Mouse (Mus musculus): ENCODE measurements around the gene Kctd10. TPM values are rescaled to one million over a fixed set of nuclear protein-coding genes. Genes with fewer than 3 reads are reported as not detected.

The Kctd10 gene
- total RNA-seq (2021) = 10 to 100 TPM; 61.2 to 63.1 TPM
- long read RNA-seq, experiment 1, transcript Kctd10-202 (7 exons, 3,103 nt) = major isoform, 89 of 136 reads
- long read RNA-seq, experiment 1, transcript Kctd10-201 (7 exons, 1,026 nt) = minor isoform, 20 of 136 reads
- long read RNA-seq, experiment 1, partial matches to known transcripts = 15 of 136 reads
- long read RNA-seq, experiment 1, other reads (novel, unspliced or antisense) = 12 of 136 reads
- long read RNA-seq, experiment 2, transcript Kctd10-202 (7 exons, 3,103 nt) = major isoform, 113 of 151 reads
- long read RNA-seq, experiment 2, transcript Kctd10-201 (7 exons, 1,026 nt) = minor isoform, 18 of 151 reads
- long read RNA-seq, experiment 2, partial matches to known transcripts = 9 of 151 reads
- long read RNA-seq, experiment 2, other reads (novel, unspliced or antisense) = 11 of 151 reads

DNA sequence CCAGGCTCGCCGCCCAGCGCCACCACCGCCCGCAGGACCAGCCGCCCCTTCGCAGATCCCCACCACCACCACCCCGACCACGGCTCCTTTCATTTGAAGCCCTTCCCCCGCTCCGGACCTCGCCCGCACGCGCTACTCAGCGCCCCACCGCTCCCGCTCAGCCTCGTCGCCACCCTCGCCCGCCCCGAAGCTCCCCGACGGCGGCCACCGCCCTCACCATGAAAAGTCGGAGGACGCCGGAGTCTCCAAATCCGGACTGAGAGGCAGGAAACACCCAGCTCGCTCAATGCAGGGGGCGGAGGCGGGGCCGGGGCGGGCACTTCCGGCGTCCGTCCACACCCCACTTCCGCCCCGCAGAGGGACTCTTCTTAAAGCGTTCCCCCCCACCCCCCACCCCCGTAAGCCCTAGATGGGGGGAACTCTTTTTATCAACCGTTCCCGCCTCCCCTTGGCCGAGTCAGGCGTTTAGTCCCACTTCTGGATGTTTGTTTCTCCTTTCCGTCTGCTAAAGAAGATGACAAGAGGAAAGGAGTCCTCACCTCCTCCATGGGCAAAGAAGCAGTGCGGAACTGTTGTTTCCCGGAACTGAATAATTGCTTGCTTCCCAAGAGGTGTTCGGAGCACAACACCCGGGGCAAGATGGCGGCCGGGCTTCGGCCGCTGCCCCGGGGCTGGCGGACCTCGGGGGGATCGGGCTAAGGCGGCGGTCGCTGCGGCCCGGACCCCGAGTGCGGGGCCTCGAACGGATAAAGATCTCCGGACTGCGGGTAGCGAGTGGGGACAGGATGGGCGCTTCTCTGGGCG is at the start of gene Kctd10, which contains the start of gene Ube3b:
Gene Kctd10, minus strand, starts transcription at position 300 of the 804 bp plus-strand sequence.
Gene Ube3b, plus strand, starts transcription at position 399 of the 804 bp plus-strand sequence.
- DNase-seq = peak; percentile 83 to 87
- intact Hi-C loops (cut with DNase I) = loop anchor here (1.0 to 5.0 kb wide), 3 partner anchors 23 to 133 kb away; no protein-coding TSS in a partner anchor

DNA sequence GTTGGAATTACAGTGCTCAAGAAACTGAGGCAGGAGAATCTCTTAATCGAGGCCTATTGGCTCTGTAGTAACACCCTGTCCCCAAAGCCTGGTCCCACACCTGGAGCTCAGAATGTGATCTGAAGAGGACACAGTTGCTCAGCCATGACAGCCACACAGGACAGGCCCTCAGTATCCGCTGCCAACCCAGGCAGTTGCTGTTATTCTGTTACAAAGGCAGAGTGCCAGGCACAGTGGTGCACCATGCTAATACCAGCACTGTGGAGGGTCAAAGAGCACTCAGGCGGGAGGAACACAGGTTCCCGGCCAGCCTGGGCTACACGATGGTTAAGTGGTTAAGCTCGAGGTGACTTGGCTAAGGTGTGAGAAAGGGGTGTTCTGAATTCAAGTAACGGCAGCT is 49.5 kb upstream of the Kctd10 start:
- intact Hi-C loops (cut with DNase I) = no loop called here

DNA sequence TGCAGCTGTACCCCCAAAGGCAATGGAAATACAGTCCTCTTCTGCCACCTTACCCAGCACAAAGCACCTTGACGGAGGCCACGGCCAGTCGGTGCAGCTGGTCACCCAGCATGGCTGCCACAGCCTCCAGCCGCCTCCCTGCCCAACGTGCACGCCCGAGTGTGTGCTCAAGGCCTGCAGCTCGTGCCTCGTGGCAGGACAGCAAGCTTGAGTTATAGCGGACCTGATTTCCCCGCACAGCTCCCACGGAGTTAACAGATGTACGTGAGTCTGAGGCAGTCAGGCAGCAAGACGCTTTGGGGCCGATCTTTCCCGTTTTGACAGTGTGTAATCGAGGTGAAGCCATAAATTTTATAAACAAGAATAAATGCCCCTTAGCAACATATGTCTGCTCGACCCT is 48.3 kb upstream of the Kctd10 start:
- DNase-seq = no peak
- intact Hi-C loops (cut with DNase I) = no loop called here

More for the DNA sequence above, 49.5 kb upstream of the Kctd10 start:
- no peak for DNase-seq

DNA sequence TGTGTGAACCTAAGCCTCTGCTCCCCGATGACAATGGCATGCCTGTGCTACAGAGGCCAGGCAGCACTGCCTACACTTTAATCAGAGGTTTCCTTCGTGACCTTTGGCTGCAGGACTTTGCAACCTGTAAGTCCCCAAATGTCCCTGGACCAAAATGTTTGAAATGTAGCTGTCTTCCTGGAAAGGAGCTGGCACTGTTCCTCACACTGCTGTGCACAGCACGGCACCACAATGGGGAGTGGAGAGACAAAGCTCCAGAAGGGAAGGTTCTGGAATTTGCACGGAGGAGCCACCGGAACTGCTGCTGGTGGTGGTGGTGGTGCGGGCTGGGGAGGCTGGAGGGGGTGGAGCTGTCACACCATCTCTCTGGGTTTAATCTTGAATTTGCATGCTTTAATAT is 46.4 kb upstream of the Kctd10 start:
- no peak for DNase-seq
- intact Hi-C loops (cut with DNase I) = no loop called here

DNA sequence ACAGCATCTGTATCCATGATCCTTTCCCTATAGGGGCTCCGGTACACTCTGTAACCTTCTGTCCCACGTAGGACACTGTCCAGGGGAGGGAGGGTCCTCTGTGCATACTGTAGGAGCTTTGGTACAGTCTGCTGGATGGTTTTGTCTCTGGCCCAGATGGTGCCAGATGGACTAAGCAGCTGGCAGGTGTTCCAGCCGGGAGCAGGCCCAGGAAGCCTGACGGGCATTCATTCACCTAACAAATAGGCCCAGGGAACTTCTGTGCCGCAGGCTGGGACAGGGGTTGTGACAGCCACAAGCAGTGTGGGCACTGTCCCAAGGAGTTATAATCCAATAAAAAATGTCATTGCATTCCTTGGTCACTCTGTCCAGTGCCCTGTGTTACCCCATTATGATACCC is 43.7 kb upstream of the Kctd10 start:
- DNase-seq = no peak
- intact Hi-C loops (cut with DNase I) = no loop called here

DNA sequence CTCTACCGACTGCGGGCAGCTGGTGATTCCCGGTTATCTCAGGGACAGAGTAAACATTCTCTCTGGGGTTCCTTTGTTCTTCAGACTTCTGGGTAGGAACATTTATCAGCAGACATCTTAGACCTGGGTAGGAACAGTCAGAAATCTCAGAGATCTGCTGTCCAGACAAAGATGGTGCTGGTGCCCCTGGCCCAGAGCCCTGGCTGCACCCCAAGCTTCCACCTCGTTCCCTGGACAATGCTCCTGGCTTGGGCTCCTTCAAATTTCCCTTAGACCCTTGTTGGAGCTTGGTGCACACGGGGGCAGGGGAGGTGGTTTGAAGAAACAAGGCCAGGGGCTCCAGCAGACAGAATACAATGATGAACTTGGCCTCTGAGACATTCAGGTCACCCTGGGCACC is 42.3 kb upstream of the Kctd10 start:
- intact Hi-C loops (cut with DNase I) = no loop called here
- no peak for DNase-seq

DNA sequence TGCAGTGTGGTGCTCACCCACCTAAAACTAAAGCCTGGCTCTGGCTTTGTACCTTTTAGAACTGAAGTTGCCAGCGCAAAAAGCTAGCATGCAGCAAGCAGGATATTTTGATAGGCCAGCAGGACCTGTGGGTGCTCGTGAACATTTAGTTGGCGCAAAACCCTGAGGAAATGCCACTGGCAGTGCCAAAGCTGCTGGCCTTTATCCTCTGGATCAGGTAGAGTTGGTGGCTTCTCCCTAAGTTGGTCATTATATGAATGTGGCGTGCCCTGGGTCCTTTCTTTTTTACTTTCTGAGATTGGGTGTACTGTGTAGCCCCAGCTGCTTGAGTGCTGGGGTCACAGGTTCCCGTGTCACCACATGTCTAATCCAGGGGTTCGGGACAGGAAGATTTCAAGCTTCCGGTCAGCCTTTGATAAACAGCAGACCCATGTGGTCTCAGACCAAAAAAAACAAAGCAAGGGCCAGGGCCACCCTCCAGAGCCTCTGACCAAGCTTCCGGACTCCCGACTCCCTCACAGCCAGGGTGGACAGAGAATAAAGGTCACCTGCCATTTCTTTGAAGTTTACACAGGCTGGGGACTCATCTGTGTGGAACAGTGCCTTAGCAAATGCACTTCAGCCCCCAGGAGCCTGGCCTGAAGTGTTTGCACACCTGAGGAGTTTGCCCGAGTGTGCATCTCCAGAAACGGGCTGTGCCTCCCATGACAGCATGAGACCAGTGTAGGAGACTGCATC is 41.4 kb upstream of the Kctd10 start:
- intact Hi-C loops (cut with DNase I) = no loop called here

DNA sequence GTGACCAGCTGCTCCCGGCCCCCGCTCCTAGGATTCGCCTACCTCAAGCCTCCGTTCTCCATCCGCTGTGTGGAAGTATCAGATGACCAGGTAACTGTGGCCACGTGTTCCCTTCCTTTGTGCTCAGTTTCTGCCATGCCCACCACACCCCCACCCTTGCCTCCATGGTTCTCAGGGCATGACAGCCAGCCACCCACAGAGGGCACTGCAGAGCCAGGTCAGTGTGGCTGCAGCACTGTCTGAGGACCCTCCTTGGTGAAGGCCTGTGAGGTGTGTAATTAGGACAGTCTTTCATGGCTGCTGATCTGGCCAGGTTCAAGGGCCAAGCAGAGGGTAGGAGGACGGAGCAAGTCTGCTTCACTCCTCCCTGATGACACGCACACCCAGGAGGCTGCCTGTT is 38.2 kb upstream of the Kctd10 start:
- DNase-seq = peak in 1 of 2 experiments; percentile 28
- intact Hi-C loops (cut with DNase I) = no loop called here

More for the DNA sequence above, 41.4 kb upstream of the Kctd10 start:
- DNase-seq = no peak

DNA sequence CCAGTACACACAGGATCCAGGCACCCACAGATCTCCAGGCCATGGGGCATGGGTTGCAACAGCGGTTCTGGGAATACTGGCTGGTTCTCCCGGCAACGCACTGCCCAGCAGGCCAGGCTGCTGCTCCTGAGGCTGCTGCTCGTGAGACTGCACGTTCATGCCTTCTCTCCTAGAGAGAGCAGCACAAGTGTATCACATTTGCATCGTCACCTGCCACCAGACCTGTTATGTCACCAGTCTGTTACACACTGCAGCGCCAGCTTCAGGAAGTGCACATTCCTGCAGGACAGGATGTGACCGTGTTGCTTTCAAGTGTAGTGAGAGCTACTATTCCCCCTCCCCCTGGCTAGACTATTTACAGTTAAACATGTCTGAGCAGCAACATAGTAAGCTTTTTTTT is 36.5 kb upstream of the Kctd10 start:
- intact Hi-C loops (cut with DNase I) = no loop called here
- DNase-seq = no peak

DNA sequence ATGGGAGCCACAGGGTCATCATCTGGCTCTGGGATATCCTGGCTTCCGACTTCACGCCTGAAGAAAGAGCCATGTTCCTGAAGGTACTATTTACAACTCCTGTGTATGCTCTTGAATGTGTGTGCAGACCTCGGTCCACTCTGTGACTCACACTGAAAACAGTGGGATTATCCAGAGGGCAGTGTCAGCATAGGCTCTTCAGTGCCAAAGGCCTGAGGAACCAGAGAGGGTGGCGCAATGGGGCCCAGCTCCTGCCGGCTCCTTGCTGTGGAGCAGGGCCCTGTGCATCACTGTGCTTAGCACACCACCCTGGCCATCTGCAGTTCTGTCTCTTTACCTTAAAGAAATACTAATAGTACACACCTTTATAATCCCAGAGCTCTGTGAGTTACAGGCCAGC is 35.3 kb upstream of the Kctd10 start:
- DNase-seq = no peak
- intact Hi-C loops (cut with DNase I) = no loop called here

DNA sequence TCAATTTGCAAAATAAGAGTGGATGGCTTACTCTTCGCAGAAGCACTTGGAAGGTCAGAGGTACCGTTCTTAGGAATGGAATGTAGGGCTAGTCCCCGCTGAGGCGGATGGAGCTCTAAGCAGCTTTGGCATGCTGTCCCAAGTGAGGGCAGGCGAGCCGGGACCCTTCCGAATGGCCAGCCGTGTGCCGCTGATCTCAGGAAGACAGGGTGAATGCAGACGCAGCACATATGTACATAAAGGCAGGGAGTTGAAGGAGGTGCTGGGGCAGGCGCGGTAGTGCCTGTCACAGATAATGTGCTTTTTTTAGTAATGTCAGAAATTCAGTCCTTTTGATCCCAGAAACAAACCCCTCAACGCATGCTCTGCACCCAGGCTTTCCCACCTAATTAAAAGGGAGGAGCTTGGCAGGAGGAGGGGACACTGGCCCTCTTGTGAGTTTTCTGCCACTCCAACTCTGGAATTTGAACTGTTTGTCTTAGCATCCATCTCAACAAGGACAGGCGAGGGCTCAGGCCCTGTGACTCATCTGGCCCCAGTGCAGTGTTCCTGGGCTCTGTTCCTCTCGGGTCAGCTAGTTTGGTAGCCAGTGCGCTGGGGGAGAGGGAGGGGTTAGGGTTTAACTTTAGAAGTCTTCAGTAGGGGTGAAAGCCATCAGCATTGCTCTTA is 32.9 kb upstream of the Kctd10 start:
- peak in 1 of 2 experiments; percentile 16 for DNase-seq
- intact Hi-C loops (cut with DNase I) = no loop called here

DNA sequence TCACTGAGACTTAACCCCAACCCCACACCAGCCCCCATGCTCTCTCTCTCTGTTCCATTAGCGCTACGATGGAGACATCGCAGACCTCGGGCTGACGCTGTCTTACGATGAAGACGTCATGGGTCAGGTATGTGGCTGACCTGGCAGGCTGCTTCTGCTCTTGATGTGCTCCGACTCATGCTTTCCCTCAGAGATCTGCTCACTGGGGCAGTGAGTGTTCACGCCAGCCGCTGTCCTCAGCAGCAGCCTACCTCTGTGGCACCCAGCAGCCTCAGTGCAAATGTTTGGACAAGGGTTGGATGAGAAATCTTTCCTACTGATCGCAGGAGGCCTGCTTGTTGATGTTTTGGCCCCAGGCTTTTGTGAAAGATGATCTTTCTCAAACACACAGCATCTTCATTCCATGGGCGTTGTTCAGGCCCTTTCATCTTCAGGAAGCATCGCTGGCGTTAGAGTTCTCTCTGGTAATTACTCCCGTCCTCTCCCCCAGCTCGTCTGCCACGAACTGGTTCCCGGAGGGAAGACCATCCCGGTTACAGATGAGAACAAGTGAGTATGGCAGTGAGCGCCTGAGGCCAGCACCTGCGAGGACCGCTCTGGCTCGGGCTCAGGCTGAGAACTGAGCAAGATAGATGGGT is 32.2 kb upstream of the Kctd10 start:
- DNase-seq = no peak
- intact Hi-C loops (cut with DNase I) = no loop called here

DNA sequence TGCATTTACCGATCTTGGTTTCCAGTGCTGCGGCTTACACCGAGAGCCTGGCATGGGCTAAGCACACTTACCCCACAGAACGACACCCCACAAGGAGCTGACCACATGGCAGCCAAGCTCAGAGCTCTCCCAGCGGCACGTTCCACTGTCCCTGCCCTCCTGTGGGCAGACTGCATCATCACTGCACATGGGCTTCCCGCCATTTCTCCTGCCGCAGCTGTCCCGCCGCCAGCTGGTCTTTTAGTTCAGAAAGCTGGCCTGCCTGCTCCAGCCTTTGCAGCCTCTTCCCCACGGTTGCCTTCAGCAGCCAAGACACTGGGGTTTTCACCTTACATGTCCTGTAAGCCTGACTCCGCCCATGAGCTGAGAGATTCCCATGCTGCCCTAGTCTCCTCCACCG is 30.1 kb upstream of the Kctd10 start:
- intact Hi-C loops (cut with DNase I) = no loop called here
- no peak for DNase-seq

DNA sequence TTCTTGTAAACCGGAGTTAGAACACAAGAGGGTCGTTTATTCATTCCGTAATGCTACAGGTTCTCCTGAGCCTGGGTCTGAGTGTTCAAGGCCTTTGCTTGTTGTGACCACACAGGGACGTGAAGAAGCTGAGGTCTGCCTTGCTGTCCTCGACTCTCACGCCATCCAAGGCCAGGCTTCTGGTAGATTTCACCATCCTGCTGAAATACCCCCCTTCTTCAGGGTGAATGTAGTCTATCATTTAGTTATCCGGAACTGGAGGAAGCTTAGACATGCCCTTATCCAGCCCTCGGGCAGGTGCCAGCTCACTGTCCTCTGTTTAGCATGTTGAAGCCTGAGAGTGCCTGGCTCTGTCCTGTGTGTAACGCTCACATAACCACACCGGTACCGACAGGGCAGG is 28.5 kb upstream of the Kctd10 start:
- intact Hi-C loops (cut with DNase I) = no loop called here

DNA sequence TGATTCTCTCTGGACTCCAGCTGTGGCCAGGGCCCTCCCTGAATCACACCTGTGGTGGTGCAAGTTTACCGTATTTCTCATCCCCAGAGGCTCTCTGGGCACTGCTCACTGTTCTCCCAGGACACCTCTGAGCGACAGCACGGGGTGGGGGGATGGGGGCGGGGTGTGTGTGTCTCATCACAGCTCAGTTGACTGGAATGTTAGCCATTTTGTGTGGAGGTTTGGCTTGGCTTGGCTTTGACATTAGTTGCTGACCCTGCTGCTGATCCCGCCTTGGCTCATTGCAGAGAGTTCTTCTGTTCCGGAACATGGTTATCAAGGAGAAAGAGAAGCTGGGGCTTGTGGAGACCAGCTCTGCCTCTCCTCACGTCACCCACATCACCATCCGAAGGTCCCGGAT is 27.5 kb upstream of the Kctd10 start:
- intact Hi-C loops (cut with DNase I) = no loop called here
- DNase-seq = no peak

More for the DNA sequence above, 28.5 kb upstream of the Kctd10 start:
- DNase-seq = no peak

DNA sequence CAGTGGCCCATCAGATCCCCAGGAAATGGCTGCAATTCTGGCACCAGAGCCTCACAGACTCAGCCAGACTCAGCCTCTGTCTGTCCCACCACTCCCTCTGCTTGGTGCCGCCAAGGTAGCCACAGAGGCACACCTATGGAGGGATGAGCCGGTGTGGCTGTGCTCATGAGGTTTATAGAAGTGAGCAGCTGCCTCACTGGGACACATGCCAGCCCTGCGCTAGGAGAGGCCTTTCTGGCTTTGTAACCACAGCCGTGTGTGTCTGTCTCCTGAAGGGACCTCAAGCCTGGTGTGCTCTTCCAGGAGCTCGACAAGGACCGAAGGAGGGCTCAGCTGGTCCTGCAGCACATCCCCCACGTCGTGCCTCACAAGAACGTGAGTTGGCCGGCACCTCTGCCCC is 27.0 kb upstream of the Kctd10 start:
- intact Hi-C loops (cut with DNase I) = no loop called here
- DNase-seq = no peak

DNA sequence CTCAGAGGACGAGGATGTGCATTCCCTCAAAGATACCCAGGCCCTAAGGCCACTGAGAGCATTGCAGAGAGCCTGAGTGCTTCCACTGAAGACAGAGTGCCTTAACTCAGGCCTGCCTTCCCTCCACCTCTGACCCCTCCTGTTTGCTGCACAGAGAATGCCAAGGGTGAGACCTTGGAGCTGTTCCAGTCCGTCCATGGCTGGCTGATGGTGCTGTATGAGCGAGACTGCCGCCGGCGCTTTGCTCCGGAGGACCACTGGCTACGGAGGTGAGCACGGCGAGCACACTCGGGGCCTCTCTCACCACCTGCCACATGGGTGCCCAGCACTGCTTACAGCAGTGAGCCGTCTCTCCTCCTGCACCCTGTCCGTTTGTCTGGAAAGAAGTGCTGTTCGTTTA is 26.3 kb upstream of the Kctd10 start:
- intact Hi-C loops (cut with DNase I) = no loop called here
- DNase-seq = no peak

DNA sequence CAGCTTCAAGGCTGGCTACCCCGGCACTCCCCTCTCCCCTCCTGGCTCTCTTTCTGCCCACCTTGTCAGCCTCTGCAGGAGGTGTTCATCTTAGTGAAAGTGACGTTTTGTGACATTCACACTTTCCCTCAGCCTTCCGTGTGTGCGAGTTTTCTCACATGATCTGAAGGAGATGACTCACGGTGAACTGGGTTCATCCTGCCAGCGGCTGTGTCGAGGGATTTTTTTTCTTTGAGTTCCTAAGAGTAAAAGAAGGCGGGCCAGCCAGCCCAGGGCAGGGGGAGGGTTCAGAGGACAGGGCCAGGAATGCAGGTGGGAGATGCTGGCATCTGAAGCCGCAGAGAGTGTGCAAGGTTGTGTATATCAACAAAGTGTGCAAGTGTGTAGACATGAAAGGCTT is 12.9 kb upstream of the Kctd10 start:
- DNase-seq = no peak
- intact Hi-C loops (cut with DNase I) = no loop called here

DNA sequence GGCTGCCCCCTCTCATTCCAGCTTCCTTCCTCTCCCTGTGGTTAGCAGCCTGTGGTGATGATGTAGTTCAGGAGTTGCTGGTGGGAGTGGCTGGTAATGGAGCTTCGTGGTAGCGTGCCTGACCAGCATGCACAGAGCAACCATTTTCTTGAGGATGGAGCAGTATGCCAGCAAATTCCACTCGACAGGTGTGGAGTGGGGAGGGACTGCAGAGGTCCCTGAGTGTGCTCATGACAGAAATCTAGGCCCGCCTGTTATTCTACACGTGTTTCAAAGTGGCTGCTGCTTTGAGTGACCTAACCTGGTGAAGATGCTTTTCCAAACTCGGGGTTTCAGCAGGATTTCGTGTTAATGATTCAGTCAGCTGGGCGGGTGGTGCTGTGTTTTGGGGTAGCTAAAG is 4.1 kb upstream of the Kctd10 start:
- intact Hi-C loops (cut with DNase I) = loop anchor here (5.0 kb wide), 1 partner anchor 137 kb away; no protein-coding TSS in a partner anchor

More for the DNA sequence above, 4.1 kb upstream of the Kctd10 start:
- DNase-seq = no peak

Data from heart, postnatal 14 days (tissue).